Mouse (Mus musculus) limb, embryonic 13.5 days (tissue): ENCODE data around the gene Dnm2. TPM values are rescaled to one million over a fixed set of nuclear protein-coding genes. Genes with fewer than 3 reads are reported as not detected.
A peak's percentile ranks its signal among the peaks of the same experiment; 100 is the strongest.
"Not testable (repeated sequence)": the region's sequence is repeated elsewhere in the genome, so short reads cannot be mapped to it uniquely, and the experiment has no call there.

ENCODE experiments used
- ATAC-seq: fragments of 200-750 bp; cut with Nextera tagmentation; 2 replicates; pipeline ENCODE4 v1.8.0; 2017; ENCODE audit warnings: low read depth, moderate number of reproducible peaks, moderate TSS enrichment; ENCODE audit not compliant: low FRiP score
- H3K27ac ChIP-seq: fragments of 300-500 bp; sonication (generic); 2 replicates; pipeline ENCODE4 v1.5.1; 2015; ENCODE audit warnings: inconsistent platforms, mild to moderate bottlenecking, moderate library complexity
- H3K27me3 ChIP-seq: fragments of 300-500 bp; sonication (generic); 2 replicates; pipeline ENCODE4 v1.6.1; 2015; ENCODE audit warnings: mild to moderate bottlenecking, inconsistent platforms
- H3K36me3 ChIP-seq: fragments of 300-500 bp; sonication (generic); 2 replicates; pipeline ENCODE4 v1.6.1; 2015; ENCODE audit warnings: inconsistent platforms, mild to moderate bottlenecking, moderate library complexity
- H3K4me1 ChIP-seq: fragments of 300-500 bp; sonication (generic); 2 replicates; pipeline ENCODE4 v1.6.1; 2015; ENCODE audit warnings: inconsistent platforms
- H3K4me2 ChIP-seq: fragments of 300-500 bp; sonication (generic); replicated peaks from 2 replicates; pipeline ENCODE4 v1.6.1; 2015; ENCODE audit warnings: inconsistent platforms, mild to moderate bottlenecking, moderate library complexity
- H3K4me3 ChIP-seq: fragments of 300-500 bp; sonication (generic); 2 replicates; pipeline ENCODE4 v1.5.1; 2015; ENCODE audit warnings: moderate library complexity, mild to moderate bottlenecking, inconsistent platforms
- H3K9ac ChIP-seq: fragments of 300-500 bp; sonication (generic); 2 replicates; pipeline ENCODE4 v1.6.1; 2015; ENCODE audit warnings: mild to moderate bottlenecking, inconsistent platforms
- H3K9me3 ChIP-seq: fragments of 300-500 bp; sonication (generic); 2 replicates; pipeline ENCODE4 v1.6.1; 2016; ENCODE audit warnings: inconsistent platforms
- WGBS: fragments of 180-500 bp; shearing (Covaris S2); methylation state at CpG from one replicate; pipeline ENCODE4 v1.1.7; 2015; 5-methylcytosine and 5-hydroxymethylcytosine counted together
- polyA plus RNA-seq: library from polyadenylated mRNA; unstranded; fragments of >200 nt; fragmentation: Nextera tagmentation; extraction: Ambion mirVana; gene quantifications from 2 replicates; pipeline ENCODE4 v1.2.1, GENCODE M21; 2015

Gene Dnm2
- polyA plus RNA-seq, 1 experiment from 2014 or later: 77.0 TPM

- no peak for ATAC-seq
- H3K4me2 ChIP-seq: no peak overlapping the region
- no peaks in the 10 kb centered on the region for H3K9me3 ChIP-seq
- no peaks in the 10 kb centered on the region for H3K27me3 ChIP-seq
- no peak overlapping the region for H3K4me3 ChIP-seq
- H3K27ac ChIP-seq: no peak overlapping the region
- peak overlapping the region; percentile 4; the same call in 1 of the 2 replicates for H3K9ac ChIP-seq
- no peaks in the 10 kb centered on the region for H3K4me1 ChIP-seq
- peaks cover 71% of the 10 kb centered on the region for H3K36me3 ChIP-seq
- WGBS: 61% methylated on average over 5 of the region's 5 CpGs
These were observed 38.5 kb downstream of the Dnm2 start for GRCm38 (mm10) chr9:21463138-21463590.

- ATAC-seq: no peak
- H3K4me2 ChIP-seq: no peak overlapping the region
- no peak overlapping the region for H3K27ac ChIP-seq
- H3K9me3 ChIP-seq: no peaks in the 10 kb centered on the region
- H3K4me3 ChIP-seq: no peak overlapping the region
- H3K36me3 ChIP-seq: peaks cover 71% of the 10 kb centered on the region
- H3K27me3 ChIP-seq: no peaks in the 10 kb centered on the region
- H3K9ac ChIP-seq: no peak overlapping the region
- H3K4me1 ChIP-seq: no peaks in the 10 kb centered on the region
- 93% methylated on average over 3 of the region's 3 CpGs for WGBS
These were observed 39.3 kb downstream of the Dnm2 start for GRCm38 (mm10) chr9:21463766-21464564.

GRCm38 (mm10) chr9:21464565-21464928 lies 39.8 kb downstream of the Dnm2 start:
- not testable (repeated sequence) for H3K9me3 ChIP-seq, H3K9ac ChIP-seq, H3K4me3 ChIP-seq, H3K4me2 ChIP-seq, H3K27me3 ChIP-seq, ATAC-seq, H3K27ac ChIP-seq, H3K4me1 ChIP-seq
- peaks cover 71% of the 10 kb centered on the region for H3K36me3 ChIP-seq
- WGBS: 94% methylated on average over 7 of the region's 7 CpGs

GRCm38 (mm10) chr9:21469032-21470024 lies 44.6 kb downstream of the Dnm2 start:
- Histone ChIP-seq H3K4me1 (no peaks in the 10 kb centered on the region), H3K9ac (no peak overlapping the region), H3K27me3 (no peaks in the 10 kb centered on the region), H3K9me3 (no peaks in the 10 kb centered on the region), H3K27ac (no peak overlapping the region), H3K36me3 (peaks cover 86% of the 10 kb centered on the region), H3K4me2 (no peak overlapping the region), H3K4me3 (no peak overlapping the region)
- ATAC-seq: no peak
- WGBS: 90% methylated on average over 20 of the region's 20 CpGs

- no peak overlapping the region for H3K27ac ChIP-seq
- peaks cover 4% of the 10 kb centered on the region; the same call in 1 of the 2 replicates for H3K9me3 ChIP-seq
- peaks cover 96% of the 10 kb centered on the region for H3K36me3 ChIP-seq
- no peak for ATAC-seq
- H3K4me1 ChIP-seq: no peaks in the 10 kb centered on the region
- H3K4me2 ChIP-seq: no peak overlapping the region
- no peak overlapping the region for H3K9ac ChIP-seq
- whole genome bisulfite sequencing: 85% methylated on average over 4 of the region's 4 CpGs
- H3K27me3 ChIP-seq: no peaks in the 10 kb centered on the region
- H3K4me3 ChIP-seq: no peak overlapping the region
These were observed 48.2 kb downstream of the Dnm2 start for GRCm38 (mm10) chr9:21472913-21473312.

- peaks cover 96% of the 10 kb centered on the region for H3K36me3 ChIP-seq
- no peaks in the 10 kb centered on the region for H3K27me3 ChIP-seq
- WGBS: 99% methylated on average over 6 of the region's 6 CpGs
- H3K4me3 ChIP-seq: no peak overlapping the region
- no peak for ATAC-seq
- H3K9me3 ChIP-seq: peaks cover 5% of the 10 kb centered on the region; the same call in 1 of the 2 replicates
- H3K4me2 ChIP-seq: no peak overlapping the region
- no peak overlapping the region for H3K27ac ChIP-seq
- no peaks in the 10 kb centered on the region for H3K4me1 ChIP-seq
- no peak overlapping the region for H3K9ac ChIP-seq
These were observed 53.0 kb downstream of the Dnm2 start for GRCm38 (mm10) chr9:21477707-21478106.

- no peak overlapping the region for H3K4me2 ChIP-seq
- 87% methylated on average over 4 of the region's 4 CpGs for WGBS
- H3K9me3 ChIP-seq: no peaks in the 10 kb centered on the region; the same call in 1 of the 2 replicates
- H3K27me3 ChIP-seq: no peaks in the 10 kb centered on the region
- no peak overlapping the region for H3K4me3 ChIP-seq
- peaks cover 89% of the 10 kb centered on the region for H3K36me3 ChIP-seq
- H3K27ac ChIP-seq: no peak overlapping the region
- ATAC-seq: no peak
- no peaks in the 10 kb centered on the region for H3K4me1 ChIP-seq
- H3K9ac ChIP-seq: no peak overlapping the region
These were observed 59.4 kb downstream of the Dnm2 start for GRCm38 (mm10) chr9:21484065-21484464.

GRCm38 (mm10) chr9:21488246-21488645 lies 63.5 kb downstream of the Dnm2 start:
- H3K36me3 ChIP-seq: peaks cover 82% of the 10 kb centered on the region
- not testable (repeated sequence) for H3K27me3 ChIP-seq, H3K4me1 ChIP-seq, H3K9me3 ChIP-seq, ATAC-seq, H3K9ac ChIP-seq, H3K4me3 ChIP-seq, H3K4me2 ChIP-seq, H3K27ac ChIP-seq
- 100% methylated on average over 1 of the region's 2 CpGs for WGBS

GRCm38 (mm10) chr9:21490696-21491095 lies 66.0 kb downstream of the Dnm2 start:
- Histone ChIP-seq H3K27ac (no peak overlapping the region), H3K9me3 (no peaks in the 10 kb centered on the region), H3K9ac (no peak overlapping the region), H3K36me3 (peaks cover 80% of the 10 kb centered on the region), H3K4me2 (no peak overlapping the region), H3K4me3 (no peak overlapping the region), H3K27me3 (no peaks in the 10 kb centered on the region), H3K4me1 (peaks cover 31% of the 10 kb centered on the region)
- 90% methylated on average over 9 of the region's 9 CpGs for WGBS
- no peak for ATAC-seq

- Histone ChIP-seq H3K4me2 (peak overlapping the region; percentile 64; the same call in 1 of the 2 replicates), H3K36me3 (peaks cover 53% of the 10 kb centered on the region), H3K27me3 (no peaks in the 10 kb centered on the region), H3K9ac (peak overlapping the region; percentile 54), H3K4me1 (peaks cover 51% of the 10 kb centered on the region), H3K4me3 (no peak overlapping the region), H3K27ac (no peak overlapping the region), H3K9me3 (no peaks in the 10 kb centered on the region)
- 61% methylated on average over 2 of the region's 2 CpGs for WGBS
- no peak for ATAC-seq
These were observed 69.2 kb downstream of the Dnm2 start for GRCm38 (mm10) chr9:21493907-21494306.

- Histone ChIP-seq H3K4me3 (peak overlapping the region; percentile 43), H3K36me3 (peaks cover 55% of the 10 kb centered on the region), H3K4me1 (peaks cover 51% of the 10 kb centered on the region), H3K27me3 (no peaks in the 10 kb centered on the region), H3K4me2 (peak overlapping the region; percentile 64), H3K9me3 (no peaks in the 10 kb centered on the region), H3K27ac (no peak overlapping the region; the same call in 1 of the 2 replicates), H3K9ac (peak overlapping the region; percentile 54)
- 69% methylated on average over 9 of the region's 9 CpGs for WGBS
- no peak for ATAC-seq
These were observed 70.0 kb downstream of the Dnm2 start for GRCm38 (mm10) chr9:21494726-21495125.
